8 mouse cellular contexts compared by ENCODE assay signal in genomic region chr4:156188811-156189323, GRCm38 (mm10). TPM values are rescaled to one million over a fixed set of nuclear protein-coding genes. Genes with fewer than 3 reads are reported as not detected.
DNase-seq lines count a peak whose midpoint lies in the region; ATAC-seq lines count a peak whose summit lies in the region.
"Had no signal": no experiment of that assay in that cellular context is flagged by ENCODE, and none has a peak within 500 bp of the region (broad histone marks: within the 10 kb centered on the region; RNA-seq: fewer than 3 reads in every experiment).

No protein-coding gene starts in this region.

- DNase-seq in ES-CJ7 (ENCODE audit: low read depth, low spot score) (peak; percentile 98), ZHBTc4 (ENCODE audit: low read depth, low spot score) (peak; percentile 98)
- DNase-seq in heart, postnatal 14 days = peak; percentile 23 to 32
- peak; percentile 21 to 53 for DNase-seq in layer of hippocampus, postnatal 14 days (ENCODE audit: low spot score in 2 of 2)
- no peak for DNase-seq in adrenal gland, postnatal 14 days
- no peak for DNase-seq in spleen, postnatal 10 days (ENCODE audit: low spot score in 2 of 2)

- no peak overlapping the region for H3K4me3 ChIP-seq in midbrain, embryonic 15.5 days

- H3K9me3 ChIP-seq in midbrain, embryonic 15.5 days = no peaks in the 10 kb centered on the region

- H3K9ac ChIP-seq in midbrain, embryonic 15.5 days = peak overlapping the region; percentile 7; the same call in 1 of the 2 replicates

- H3K27me3 ChIP-seq in midbrain, embryonic 15.5 days (replicated peaks) = no peaks in the 10 kb centered on the region

- WGBS in midbrain, embryonic 15.5 days = 9% methylated on average over 6 of the region's 6 CpGs

- H3K4me2 ChIP-seq in midbrain, embryonic 15.5 days = peak overlapping the region; percentile 14

- ATAC-seq in midbrain, embryonic 15.5 days (replicated peaks) = peak; percentile 11; the same call in 1 of the 2 replicates

- 0 out of 2 replicates have a peak, but pooled peaks cover 3% of the 10 kb centered on the region for H3K36me3 ChIP-seq in midbrain, embryonic 15.5 days (replicated peaks)

- peak overlapping the region; percentile 68 for H3K27ac ChIP-seq in midbrain, embryonic 15.5 days
- H3K27ac ChIP-seq: macrophage had no signal

- peaks cover 73% of the 10 kb centered on the region for H3K4me1 ChIP-seq in midbrain, embryonic 15.5 days

- intact Hi-C loops in heart, postnatal 14 days (cut with DNase I) = no loop called here

RNA-seq across cellular contexts. Expression of gene Agrn, which starts 8.4 kb away (rescaled TPM):
- 10 to 100 TPM; 71.8 to 72.6 TPM for total RNA-seq in heart, postnatal 14 days (2021)
- total RNA-seq in layer of hippocampus, postnatal 14 days (2021) = 100 to 1,000 TPM; 209 to 213 TPM
- 141 and 142 TPM in 2 replicates for polyA plus RNA-seq in midbrain, embryonic 15.5 days (2015; fragmentation: Nextera tagmentation; extraction: Ambion mirVana)
- total RNA-seq in adrenal gland, postnatal 14 days (2021) = 59.4 and 60.9 TPM in 2 replicates

RNA-seq across cellular contexts. Expression of gene Isg15, which starts 11.8 kb away (rescaled TPM):
- total RNA-seq in heart, postnatal 14 days (2021) = 1 to 10 TPM; 1.9 to 2.6 TPM
- total RNA-seq in layer of hippocampus, postnatal 14 days (2021) = under 1 TPM; 0.55 to 0.76 TPM
- polyA plus RNA-seq in midbrain, embryonic 15.5 days (2015; fragmentation: Nextera tagmentation; extraction: Ambion mirVana) = 2.2 and 3.8 TPM in 2 replicates
- total RNA-seq in adrenal gland, postnatal 14 days (2021) = 3.3 and 4.6 TPM in 2 replicates

RNA-seq across cellular contexts. Expression of gene AW011738, which starts 14.2 kb away (rescaled TPM):
- total RNA-seq in heart, postnatal 14 days (2021) = 1 to 10 TPM; 5.5 to 6.3 TPM
- total RNA-seq in layer of hippocampus, postnatal 14 days (2021) = 1 to 10 TPM; 6.5 to 6.7 TPM
- 4.0 and 4.9 TPM in 2 replicates for polyA plus RNA-seq in midbrain, embryonic 15.5 days (2015; fragmentation: Nextera tagmentation; extraction: Ambion mirVana)
- 3.9 and 4.7 TPM in 2 replicates for total RNA-seq in adrenal gland, postnatal 14 days (2021)

RNA-seq across cellular contexts. Expression of gene Perm1, which starts 26.8 kb away (rescaled TPM):
- 100 to 1,000 TPM; 178 to 193 TPM for total RNA-seq in heart, postnatal 14 days (2021)
- total RNA-seq in layer of hippocampus, postnatal 14 days (2021) = under 1 TPM; 0.25 to 0.33 TPM
- polyA plus RNA-seq in midbrain, embryonic 15.5 days (2015; fragmentation: Nextera tagmentation; extraction: Ambion mirVana) = 2.2 and 2.4 TPM in 2 replicates
- total RNA-seq in adrenal gland, postnatal 14 days (2021) = 14.2 and 16.2 TPM in 2 replicates

RNA-seq across cellular contexts. Expression of gene Plekhn1, which starts 45.8 kb away (rescaled TPM):
- 10 to 100 TPM in 1 of 2 experiments, 1 to 10 TPM in 1; 9.3 to 11.0 TPM for total RNA-seq in heart, postnatal 14 days (2021)
- 10 to 100 TPM; 37.7 to 38.4 TPM for total RNA-seq in layer of hippocampus, postnatal 14 days (2021)
- 29.1 and 30.1 TPM in 2 replicates for polyA plus RNA-seq in midbrain, embryonic 15.5 days (2015; fragmentation: Nextera tagmentation; extraction: Ambion mirVana)
- 15.7 TPM in 2 replicates for total RNA-seq in adrenal gland, postnatal 14 days (2021)

Comparison
In these comparisons a context has a peak if more than half of its experiments do, and no peak if none do; other contexts are left out.
1. DNase-seq: peak in ES-CJ7 (single experiment), ZHBTc4 (single experiment), heart, postnatal 14 days (2 of 2) and layer of hippocampus, postnatal 14 days (2 of 2); none in adrenal gland, postnatal 14 days (single experiment) and spleen, postnatal 10 days (0 of 2).